ENCODE assay signal across 8 mouse cellular contexts in the genomic region with DNA sequence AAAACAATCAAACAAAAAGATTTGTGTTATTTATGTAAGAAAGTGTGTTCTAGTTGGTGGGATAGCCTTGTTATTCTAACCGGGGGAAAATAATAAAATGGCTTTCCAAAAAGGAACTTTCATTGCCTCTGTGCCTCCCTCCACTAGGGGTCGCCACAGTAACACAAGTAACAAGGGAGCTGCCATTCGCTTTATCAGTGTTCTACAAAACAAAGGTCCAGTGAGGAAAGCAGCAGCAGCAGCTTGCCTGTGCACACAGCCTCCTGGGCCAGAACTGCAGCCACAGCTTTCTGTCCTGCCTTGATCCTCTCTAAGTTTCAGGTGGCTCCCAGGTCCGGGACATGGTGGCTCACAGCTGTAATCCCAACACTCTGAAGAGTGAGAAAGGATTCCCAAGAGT. TPM values are rescaled to one million over a fixed set of nuclear protein-coding genes. Genes with fewer than 3 reads are reported as not detected.
A peak's percentile ranks its signal among the peaks of the same experiment; 100 is the strongest.
DNase-seq lines count a peak whose midpoint lies in the region; ATAC-seq and TF ChIP-seq lines count a peak whose summit lies in the region.

No protein-coding gene starts in this region.

- H3K27ac ChIP-seq in forebrain, embryonic 13.5 days: peak overlapping the region; percentile 78
- H3K27ac ChIP-seq in layer of hippocampus, adult 2 months: no peak overlapping the region
- H3K27ac ChIP-seq in lung, embryonic 16.5 days (ENCODE audit: low read length): no peak overlapping the region

- no peak overlapping the region for H3K4me2 ChIP-seq in forebrain, embryonic 13.5 days
- no peak overlapping the region for H3K4me2 ChIP-seq in lung, embryonic 16.5 days (ENCODE audit: low read depth, low read length)

- 0% methylated on average over 4 of the region's 4 CpGs for WGBS in forebrain, embryonic 13.5 days
- 5% methylated on average over 4 of the region's 4 CpGs for WGBS in lung, embryonic 16.5 days

- no peak for ATAC-seq in G1E (ENCODE audit: extremely low read depth, insufficient number of reproducible peaks, low FRiP score, poor library complexity, severe bottlenecking)
- ATAC-seq in forebrain, embryonic 13.5 days: peak; percentile 63
- peak; percentile 76 to 84 for ATAC-seq in hematopoietic stem cell, adult 5-6 weeks (replicated peaks in 1 of 2; ENCODE audit: insufficient read depth in 1 of 2, low FRiP score in 2 of 2, low TSS enrichment in 1 of 2, low read depth in 1 of 2, poor library complexity in 2 of 2, severe bottlenecking in 2 of 2)
- ATAC-seq in lung, embryonic 16.5 days (ENCODE audit: low read depth): peak; percentile 59; the same call in 1 of the 2 replicates

- H3K4me1 ChIP-seq in G1E (ENCODE audit: insufficient read depth, low read depth, low read length): peaks cover 3% of the 10 kb centered on the region; the same call in 1 of the 2 replicates
- H3K4me1 ChIP-seq in forebrain, embryonic 13.5 days: peaks cover 17% of the 10 kb centered on the region
- peaks cover 10% of the 10 kb centered on the region for H3K4me1 ChIP-seq in lung, embryonic 16.5 days (replicated peaks; ENCODE audit: control insufficient read depth, insufficient read depth, low read length)

- DNase-seq in G1E (ENCODE audit: low spot score): peak; percentile 67
- peak; percentile 70 for DNase-seq in c-Kit-negative CD71-positive TER-119-positive erythroid progenitor cells, embryonic 14.5 days (ENCODE audit: low read depth, low spot score)
- DNase-seq in layer of hippocampus, adult 2 months (ENCODE audit: low spot score in 2 of 2): peak; percentile 83 to 86
- peak; percentile 70 for DNase-seq in retina, adult 2 months (ENCODE audit: low read depth, low spot score)
- DNase-seq in thymus, postnatal 36 days: peak; percentile 74 to 75

- peak; percentile 88 for TF ChIP-seq CTCF in G1E (IDR thresholded peaks at IDR 0.05; ENCODE audit: low read depth, low read length)
- TF ChIP-seq CTCF in layer of hippocampus, adult 2 months (conservative IDR thresholded peaks at IDR 0.05): peak; percentile 90

- no peaks in the 10 kb centered on the region for H3K36me3 ChIP-seq in G1E (replicated peaks)
- peaks cover 6% of the 10 kb centered on the region for H3K36me3 ChIP-seq in forebrain, embryonic 13.5 days (ENCODE audit: poor library complexity, severe bottlenecking)
- no peaks in the 10 kb centered on the region for H3K36me3 ChIP-seq in lung, embryonic 16.5 days (ENCODE audit: control insufficient read depth, insufficient read depth, low read length)

- no peaks in the 10 kb centered on the region for H3K9me3 ChIP-seq in G1E (replicated peaks)
- no peaks in the 10 kb centered on the region for H3K9me3 ChIP-seq in forebrain, embryonic 13.5 days (replicated peaks)
- no peaks in the 10 kb centered on the region for H3K9me3 ChIP-seq in lung, embryonic 16.5 days (ENCODE audit: control insufficient read depth, low read length)

- H3K4me3 ChIP-seq in G1E (ENCODE audit: low read depth, low read length): no peak overlapping the region; the same call in 1 of the 2 replicates
- no peak overlapping the region for H3K4me3 ChIP-seq in forebrain, embryonic 13.5 days
- H3K4me3 ChIP-seq in layer of hippocampus, adult 2 months: no peak overlapping the region
- H3K4me3 ChIP-seq in lung, embryonic 16.5 days (ENCODE audit: low read length): no peak overlapping the region

- H3K27me3 ChIP-seq in G1E (ENCODE audit: insufficient read depth, low read length): peaks cover 43% of the 10 kb centered on the region
- peaks cover 30% of the 10 kb centered on the region for H3K27me3 ChIP-seq in forebrain, embryonic 13.5 days
- peaks cover 7% of the 10 kb centered on the region for H3K27me3 ChIP-seq in lung, embryonic 16.5 days (ENCODE audit: control insufficient read depth, insufficient read depth, low read depth, low read length)

- H3K9ac ChIP-seq in forebrain, embryonic 13.5 days: no peak overlapping the region
- no peak overlapping the region for H3K9ac ChIP-seq in lung, embryonic 16.5 days (ENCODE audit: low read length)

RNA-seq across cellular contexts. Expression of a gene that starts 2.8 kb away (rescaled TPM):
- total RNA-seq in G1E (2014; fragmentation: Nextera tagmentation) (not detected in 2 replicates), G1E (2017) (0.11 TPM in 1 of 2 replicates, not detected in the other)
- polyA plus RNA-seq in G1E (2012): not detected in 2 replicates
- 0.31 and 0.42 TPM in 2 replicates for polyA plus RNA-seq in forebrain, embryonic 13.5 days (2015; fragmentation: Nextera tagmentation; extraction: Ambion mirVana)
- not detected in 2 replicates for total RNA-seq in hematopoietic stem cell, adult 5-6 weeks (2017)
- 1 to 10 TPM in 1 of 2 experiments, under 1 TPM in 1; 0.98 to 1.9 TPM for total RNA-seq in layer of hippocampus, adult 2 months (2021)
- polyA plus RNA-seq in lung, embryonic 16.5 days (2015; fragmentation: Nextera tagmentation; extraction: Ambion mirVana): 0.87 and 1.4 TPM in 2 replicates

RNA-seq across cellular contexts. Expression of a gene that starts 10.0 kb away (rescaled TPM):
- total RNA-seq in G1E (2014; fragmentation: Nextera tagmentation) (23.5 and 26.3 TPM in 2 replicates), G1E (2017) (8.7 and 10.6 TPM in 2 replicates)
- polyA plus RNA-seq in G1E (2012): 55.8 and 64.0 TPM in 2 replicates
- 6.0 and 6.3 TPM in 2 replicates for polyA plus RNA-seq in forebrain, embryonic 13.5 days (2015; fragmentation: Nextera tagmentation; extraction: Ambion mirVana)
- 12.0 and 17.6 TPM in 2 replicates for total RNA-seq in hematopoietic stem cell, adult 5-6 weeks (2017)
- 10 to 100 TPM; 79.9 to 86.0 TPM for total RNA-seq in layer of hippocampus, adult 2 months (2021)
- 2.2 and 3.4 TPM in 2 replicates for polyA plus RNA-seq in lung, embryonic 16.5 days (2015; fragmentation: Nextera tagmentation; extraction: Ambion mirVana)

RNA-seq across cellular contexts. Expression of a gene that starts 22.7 kb away (rescaled TPM):
- total RNA-seq in G1E (2014; fragmentation: Nextera tagmentation) (0.87 TPM in 1 of 2 replicates, not detected in the other), G1E (2017) (0.16 and 1.3 TPM in 2 replicates)
- polyA plus RNA-seq in G1E (2012): 1.0 and 1.5 TPM in 2 replicates
- polyA plus RNA-seq in forebrain, embryonic 13.5 days (2015; fragmentation: Nextera tagmentation; extraction: Ambion mirVana): 3.9 and 4.0 TPM in 2 replicates
- total RNA-seq in hematopoietic stem cell, adult 5-6 weeks (2017): 91.6 and 153 TPM in 2 replicates
- not detected for total RNA-seq in layer of hippocampus, adult 2 months (2021)
- polyA plus RNA-seq in lung, embryonic 16.5 days (2015; fragmentation: Nextera tagmentation; extraction: Ambion mirVana): 2.0 and 3.0 TPM in 2 replicates

RNA-seq across cellular contexts. Expression of a gene that starts 49.9 kb away (rescaled TPM):
- total RNA-seq in G1E (2014; fragmentation: Nextera tagmentation): 11.9 and 17.1 TPM in 2 replicates
- total RNA-seq in G1E (2017): 4.5 and 8.7 TPM in 2 replicates
- polyA plus RNA-seq in G1E (2012): 14.5 and 18.5 TPM in 2 replicates
- polyA plus RNA-seq in forebrain, embryonic 13.5 days (2015; fragmentation: Nextera tagmentation; extraction: Ambion mirVana): 38.9 and 42.5 TPM in 2 replicates
- 2.8 and 4.8 TPM in 2 replicates for total RNA-seq in hematopoietic stem cell, adult 5-6 weeks (2017)
- 100 to 1,000 TPM; 117 to 120 TPM for total RNA-seq in layer of hippocampus, adult 2 months (2021)
- 12.9 and 15.1 TPM in 2 replicates for polyA plus RNA-seq in lung, embryonic 16.5 days (2015; fragmentation: Nextera tagmentation; extraction: Ambion mirVana)

RNA-seq across cellular contexts. Expression of a gene that starts 51.8 kb away (rescaled TPM):
- total RNA-seq in G1E (2014; fragmentation: Nextera tagmentation) (not detected in 2 replicates), G1E (2017) (not detected in 2 replicates)
- not detected in 2 replicates for polyA plus RNA-seq in G1E (2012)
- not detected in 2 replicates for polyA plus RNA-seq in forebrain, embryonic 13.5 days (2015; fragmentation: Nextera tagmentation; extraction: Ambion mirVana)
- total RNA-seq in hematopoietic stem cell, adult 5-6 weeks (2017): not detected in 2 replicates
- not detected for total RNA-seq in layer of hippocampus, adult 2 months (2021)
- polyA plus RNA-seq in lung, embryonic 16.5 days (2015; fragmentation: Nextera tagmentation; extraction: Ambion mirVana): 0.25 and 0.74 TPM in 2 replicates

Comparison
In these comparisons a context has a peak if more than half of its experiments do, and no peak if none do; other contexts are left out.
1. RNA of a gene that starts 22.7 kb away (total RNA-seq): 91.6 to 153 TPM in hematopoietic stem cell, adult 5-6 weeks; not detected in layer of hippocampus, adult 2 months and 0.16 to 1.3 TPM in G1E; every median in the first group is over 10 times any median in the second.
2. Peak in every context shown above with its lines, with median percentiles within 50 percentile points of each other: DNase-seq.